Mouse (Mus musculus) liver, adult 2 months (tissue): ENCODE results near the gene Vps37c.

ENCODE experiments used
- CTCF ChIP-seq: fragments of 200-500 bp; IDR thresholded peaks from 2 replicates; pipeline ENCODE4 v1.5.1; 2011; ENCODE audit warnings: low read depth, low read length, control low read depth
- POLR2A ChIP-seq: fragments of 200-500 bp; IDR thresholded peaks from 2 replicates; pipeline ENCODE4 v1.6.1; 2011; ENCODE audit warnings: low read length, control low read depth; ENCODE audit not compliant: insufficient read depth; ENCODE audit errors: extremely low read depth

DNA sequence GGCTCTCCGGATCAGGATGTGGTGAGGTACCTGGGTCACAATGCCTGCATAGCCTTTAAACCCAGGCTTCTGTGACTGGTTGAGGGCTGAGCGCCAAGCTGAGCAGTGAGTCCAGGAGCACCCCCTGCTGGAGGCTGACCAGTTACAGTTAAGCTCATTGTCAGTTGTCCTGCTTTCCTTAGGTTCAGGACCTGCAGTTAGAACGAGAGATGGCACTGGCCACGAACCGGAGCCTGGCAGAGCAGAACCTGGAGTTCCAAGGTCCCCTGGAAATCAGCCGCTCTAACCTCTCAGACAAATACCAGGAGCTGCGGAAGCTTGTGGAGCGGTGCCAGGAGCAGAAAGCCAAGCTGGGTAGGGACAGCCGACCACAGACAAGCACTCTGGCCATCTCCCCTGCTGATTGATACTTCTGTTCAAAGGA lies 21.6 kb downstream of the Vps37c start:
- TF ChIP-seq CTCF, result peak; percentile 82
- TF ChIP-seq POLR2A, result no peak
